Mouse (Mus musculus) liver, postnatal 0 days (tissue): ENCODE measurements at regions not wholly inside any gene's neighbourhood (a gene's known extent, or its start where the extent isn't known, plus 50 kb on each side); places are given as distances from the start of the nearest gene placed in this dataset.

Experiments
- CTCF ChIP-seq: sonication (generic); IDR thresholded peaks from 2 replicates; pipeline ENCODE4 v1.5.1; 2016; ENCODE audit warnings: antibody characterized with exemption, low read depth
- EP300 ChIP-seq: IDR thresholded peaks from 2 replicates; pipeline ENCODE4 v1.6.1; 2016; ENCODE audit warnings: antibody characterized with exemption, low read depth, mild to moderate bottlenecking

GRCm38 (mm10) chr19:34421171-34421570, 53.8 kb downstream of the Ch25h start:
- TF ChIP-seq CTCF: no peak
- no peak for TF ChIP-seq EP300
